Mouse (Mus musculus) adrenal gland, adult 18-20 months (tissue): ENCODE data around the gene Pdzk1ip1. TPM values are rescaled to one million over a fixed set of nuclear protein-coding genes. Genes with fewer than 3 reads are reported as not detected.

Experiments used
- DNase-seq, 2 experiments: peaks; one replicate each; pipeline ENCODE4 v3.0.0; 2021 to 2022; ENCODE audit warnings: low spot score in 2 of 2
- total RNA-seq, 2 experiments: library from RNA; stranded (reverse); gene quantifications; 1 replicate in 1 of 2; 2 replicates in 1 of 2; pipeline ENCODE4 v1.2.3; 2021

The Pdzk1ip1 gene
- total RNA-seq, 2 experiments from 2014 or later, result 0.99 to 1.0 TPM

DNA sequence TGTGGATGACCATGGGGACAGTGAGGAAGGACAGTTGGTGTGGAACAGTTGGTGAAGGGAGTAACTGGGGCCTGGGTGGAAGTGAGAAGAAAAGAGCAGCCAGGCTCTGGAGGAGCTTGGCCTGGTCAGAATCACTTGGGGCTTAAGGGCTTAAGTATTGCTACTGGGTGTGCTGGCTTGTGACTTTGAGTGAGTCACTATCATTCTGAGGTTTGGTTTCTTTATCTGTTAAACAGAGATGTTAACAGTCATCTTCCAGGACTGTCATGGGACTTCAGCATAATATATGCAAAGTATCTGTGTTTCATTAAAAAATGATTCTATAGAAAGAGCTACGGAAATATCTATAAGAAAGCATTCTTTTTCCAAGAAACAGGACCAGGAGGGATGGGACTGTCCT lies 13.7 kb upstream of the Pdzk1ip1 start:
- DNase-seq, result no peak

DNA sequence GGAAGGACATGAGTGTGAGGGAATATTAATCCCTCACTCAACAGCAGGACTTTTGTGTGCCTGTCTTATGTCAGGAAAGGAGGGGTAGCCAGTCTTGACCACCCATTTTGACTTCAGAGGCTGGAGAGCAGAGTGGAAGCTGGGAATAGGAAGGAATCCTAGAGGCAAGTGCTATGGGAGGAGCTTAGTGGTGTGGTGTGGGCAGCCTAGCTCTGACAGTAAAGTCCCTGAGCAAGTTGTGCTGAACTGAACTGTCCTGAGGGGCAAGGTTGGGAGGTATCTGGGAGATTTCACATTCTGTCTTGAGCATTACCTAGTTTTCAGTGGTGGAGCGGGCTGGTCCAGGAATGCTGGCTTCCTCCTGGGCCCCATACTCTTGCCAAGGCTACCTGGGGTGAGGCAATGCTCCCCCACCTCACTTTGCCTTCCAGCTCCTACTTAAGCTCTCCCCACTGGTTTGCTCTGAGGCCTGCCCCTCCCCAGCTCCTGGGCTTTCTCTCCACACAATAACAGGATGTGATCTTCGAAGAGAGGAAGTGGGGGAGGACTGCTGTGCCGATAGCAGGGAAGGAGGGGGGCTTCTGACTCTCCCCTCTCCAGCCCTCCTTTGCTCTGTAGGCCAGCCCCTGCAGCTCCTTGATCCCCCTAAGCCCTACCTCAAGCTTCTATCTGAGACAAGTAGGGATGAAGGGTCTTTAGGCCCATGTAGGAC lies 13.1 kb upstream of the Pdzk1ip1 start:
- DNase-seq, result no peak

DNA sequence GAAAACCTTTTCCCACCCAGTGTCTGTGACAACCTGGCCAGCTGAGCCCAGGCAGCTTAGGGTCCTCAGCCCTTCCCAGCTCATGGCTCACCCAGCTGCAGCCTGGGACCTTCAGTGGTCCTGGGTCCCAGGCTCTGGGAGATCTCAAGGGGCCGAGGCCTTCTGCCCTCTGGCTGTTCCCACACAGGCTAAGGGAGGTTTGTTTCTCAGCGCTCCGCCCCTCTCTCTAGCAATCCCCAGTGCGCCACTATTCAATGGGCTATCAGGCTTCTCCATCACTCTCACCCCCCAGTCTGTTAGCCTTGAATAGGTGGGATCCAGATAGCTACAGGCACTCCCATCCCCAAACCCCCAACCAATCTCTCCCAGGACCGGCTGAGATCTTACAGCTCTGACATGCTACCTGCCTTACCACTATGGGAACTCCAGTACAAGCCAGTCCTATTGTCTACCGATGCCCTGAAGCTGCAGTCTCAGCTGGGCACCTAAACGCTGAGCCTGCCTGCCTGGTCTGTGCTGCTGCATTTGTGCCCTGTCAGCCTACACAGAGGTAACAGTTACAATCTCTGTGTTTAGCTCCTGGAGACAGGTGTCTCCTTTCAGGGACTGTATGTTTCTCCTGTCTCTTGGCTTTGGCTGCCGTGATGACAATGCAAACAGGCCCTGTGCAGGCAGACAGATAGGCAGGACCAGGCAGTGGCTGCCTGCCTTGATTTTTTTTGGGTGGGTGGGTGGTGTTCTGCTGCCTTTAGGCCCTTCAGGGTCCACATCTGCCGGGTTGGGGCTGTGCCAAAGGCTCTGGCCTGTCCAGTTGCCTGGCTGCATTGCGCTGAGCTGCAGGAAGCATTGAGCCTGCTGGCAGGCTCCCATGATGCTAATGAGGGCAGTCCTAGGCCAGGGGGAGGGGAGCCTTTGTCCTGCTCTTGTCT lies 9.4 kb upstream of the Pdzk1ip1 start:
- no peak for DNase-seq

- no peak for DNase-seq
Observed at GRCm38 (mm10) chr4:115079821-115080349, 8.6 kb upstream of the Pdzk1ip1 start.

- DNase-seq, result no peak
Observed at GRCm38 (mm10) chr4:115083031-115083430, 5.5 kb upstream of the Pdzk1ip1 start.

DNA sequence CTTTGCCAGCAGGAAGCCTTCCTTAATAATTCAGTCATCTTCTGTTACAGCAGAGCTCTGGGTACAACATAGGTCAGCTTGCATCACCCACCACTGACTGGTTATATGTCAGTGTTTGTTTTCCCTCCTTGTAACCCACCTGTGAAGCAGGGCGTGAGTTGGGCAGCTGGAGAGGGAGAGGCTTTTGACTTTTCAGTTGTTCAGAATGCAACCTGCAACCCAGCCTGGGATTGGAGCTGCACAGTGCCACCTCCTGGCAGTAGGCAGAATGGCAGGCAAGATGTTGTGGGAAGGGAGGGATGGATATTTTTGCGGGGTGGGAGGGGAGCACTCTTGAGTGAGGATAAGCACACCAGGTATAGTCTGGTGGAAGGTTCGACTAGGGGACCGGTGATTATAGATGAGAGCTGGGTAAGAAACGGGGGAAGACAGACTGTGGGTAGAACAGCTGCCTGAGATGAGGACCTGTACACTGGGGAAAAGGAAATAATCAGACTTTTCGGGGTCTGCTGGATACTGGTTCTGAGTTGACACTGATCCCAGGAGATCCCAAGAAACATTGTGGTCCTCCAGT lies 2.9 kb upstream of the Pdzk1ip1 start:
- peak; percentile 53 to 61 for DNase-seq

- no peak for DNase-seq
Observed at GRCm38 (mm10) chr4:115086257-115086656, 2.3 kb upstream of the Pdzk1ip1 start.

DNA sequence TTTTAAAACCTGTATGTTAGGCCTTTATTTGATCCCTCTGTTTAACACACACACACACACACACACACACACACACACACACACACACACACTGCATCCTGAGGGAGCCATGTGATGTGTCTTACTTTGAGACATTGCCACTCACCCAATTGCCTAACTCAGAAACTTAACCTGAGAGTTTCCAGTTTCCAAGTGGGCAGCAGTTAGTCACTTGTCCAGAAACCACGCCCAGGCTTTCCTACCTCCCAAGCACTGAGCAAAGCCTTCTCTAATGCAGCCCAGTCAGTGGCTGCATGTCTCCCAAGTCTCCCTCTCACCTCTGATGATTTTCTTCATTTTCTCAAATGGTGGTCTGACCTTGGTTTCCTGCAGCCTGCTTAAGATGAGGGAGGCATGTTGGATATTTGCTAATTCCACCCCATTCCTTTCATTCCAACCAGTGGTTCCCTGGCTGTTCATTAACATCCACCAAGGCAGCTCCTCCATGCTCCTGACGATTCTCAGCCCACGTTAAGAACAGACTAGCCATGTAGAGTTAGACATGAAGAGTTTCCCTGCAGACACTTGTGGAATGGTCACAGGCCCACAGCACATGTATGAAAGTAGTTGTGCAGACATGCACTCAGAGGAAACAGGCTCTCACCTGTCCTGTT lies 1.6 kb upstream of the Pdzk1ip1 start:
- no peak for DNase-seq

DNA sequence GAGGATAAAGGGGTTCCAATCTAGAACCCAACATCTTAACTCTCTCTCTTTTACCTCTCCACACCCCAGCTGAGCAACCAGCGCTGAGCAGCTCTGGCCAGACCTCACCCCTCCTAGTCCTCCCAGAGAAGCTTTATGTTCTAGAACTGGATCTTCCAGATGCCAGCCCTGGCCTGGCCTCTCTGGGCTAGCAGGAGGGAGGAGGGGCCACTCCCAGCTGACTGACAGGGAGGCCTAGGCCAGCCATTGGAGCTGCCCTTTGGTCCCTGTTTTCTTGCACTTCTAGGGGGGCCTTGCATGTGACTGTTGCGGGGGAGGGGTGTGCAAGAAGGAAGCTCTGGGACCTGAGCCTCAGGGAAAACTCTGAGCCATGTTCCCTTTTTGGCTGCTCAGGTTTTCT lies 2.1 kb downstream of the Pdzk1ip1 start:
- DNase-seq, result no peak

DNA sequence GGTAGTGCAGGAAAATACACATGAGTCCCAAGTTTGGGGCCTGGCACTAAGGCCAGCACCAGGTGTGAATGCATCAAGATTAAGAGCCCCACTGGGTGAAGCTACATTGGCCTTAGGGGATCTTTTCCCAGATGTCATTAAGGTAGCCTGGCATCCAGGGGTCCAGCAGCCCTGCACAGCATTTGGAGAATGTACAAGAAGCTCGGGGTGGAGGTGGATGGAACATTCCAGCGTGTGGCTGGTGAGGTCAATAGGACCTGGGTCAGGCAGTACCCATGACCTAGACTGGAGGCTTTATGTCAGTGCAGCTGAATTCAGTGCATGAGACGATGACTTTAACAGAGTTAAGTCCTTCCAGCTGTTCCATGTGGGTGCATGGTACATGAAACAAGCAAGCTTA lies 3.3 kb downstream of the Pdzk1ip1 start:
- no peak for DNase-seq

DNA sequence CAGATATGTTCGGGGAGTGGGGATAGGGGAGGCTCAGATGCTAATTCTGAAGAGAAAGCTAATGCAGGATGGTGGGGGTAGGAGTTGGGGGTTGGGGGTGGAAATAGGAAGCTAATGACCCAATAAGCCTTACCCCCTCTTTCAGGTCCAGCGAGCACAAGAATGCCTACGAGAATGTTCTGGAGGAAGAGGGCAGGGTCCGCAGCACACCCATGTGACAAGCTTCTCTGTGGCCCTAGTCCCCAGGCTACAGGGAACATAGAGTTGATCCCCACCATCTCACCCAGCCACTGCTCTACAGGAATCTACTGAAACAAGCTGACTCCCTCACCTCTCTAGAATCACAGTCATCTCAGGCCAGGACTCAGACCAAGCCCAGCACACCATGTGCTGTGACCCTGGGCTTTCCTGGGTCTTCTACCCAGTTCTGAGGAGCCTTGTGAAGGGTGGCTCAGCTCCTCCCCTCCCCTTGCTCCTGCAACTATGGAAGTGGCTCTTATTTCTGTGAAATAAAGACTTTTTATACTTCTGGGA lies 4.9 kb downstream of the Pdzk1ip1 start:
- DNase-seq, result no peak

DNA sequence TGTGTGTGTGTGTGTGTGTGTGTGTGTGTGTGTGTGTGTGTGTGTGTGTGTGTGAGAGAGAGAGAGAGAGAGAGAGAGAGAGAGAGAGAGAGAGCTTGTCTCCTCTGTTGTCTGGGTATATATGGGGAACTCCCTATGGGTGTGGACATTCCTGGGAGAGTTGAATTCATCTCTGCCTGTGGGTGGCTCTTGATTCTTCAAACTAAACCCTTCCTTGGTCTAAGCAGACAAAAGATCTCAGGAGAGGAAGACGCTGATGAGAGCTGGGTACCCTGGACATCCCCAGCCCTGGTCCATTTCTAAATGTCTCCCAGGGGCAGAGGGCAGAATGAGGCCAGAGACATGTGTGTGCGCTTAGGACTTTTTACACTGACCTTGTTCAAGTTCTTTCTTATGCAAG lies 5.5 kb downstream of the Pdzk1ip1 start:
- DNase-seq, result no peak

DNA sequence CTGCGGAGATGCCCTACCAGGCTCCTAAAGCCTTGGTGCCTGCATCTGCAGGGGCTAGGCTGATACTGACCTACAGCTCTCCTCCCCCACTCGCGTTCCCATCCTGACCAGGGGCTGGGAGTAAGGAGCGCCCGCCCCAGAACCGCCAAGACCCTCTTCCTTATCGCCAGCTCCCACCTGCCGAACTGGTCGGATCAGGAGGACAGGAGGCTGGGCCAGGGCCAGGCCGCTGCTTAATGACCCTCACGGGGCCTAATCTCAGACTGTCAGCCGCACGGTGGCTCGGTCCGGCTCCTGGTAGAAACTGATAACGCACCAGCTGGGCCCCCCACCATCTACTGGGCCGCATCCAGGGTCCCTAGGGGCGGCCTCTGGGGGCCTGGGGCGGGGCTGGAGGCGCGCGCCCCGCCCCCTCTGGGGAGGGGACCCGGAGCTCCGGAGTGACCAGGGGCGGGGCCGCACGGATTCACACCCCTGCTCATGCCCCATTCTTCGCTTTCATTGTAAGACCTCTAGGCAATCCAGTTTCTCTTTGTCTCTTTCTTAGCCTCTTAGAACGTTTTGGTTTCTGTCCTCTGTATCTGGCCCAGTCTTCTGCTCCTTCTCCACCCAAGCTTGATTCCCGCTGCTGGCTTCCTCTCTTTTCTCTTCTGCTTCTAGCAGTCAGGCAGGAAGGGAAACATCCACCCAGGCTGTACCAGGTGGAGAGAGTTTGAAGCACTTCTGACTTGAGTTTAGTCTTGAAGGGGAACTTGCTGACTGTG lies 7.3 kb downstream of the Pdzk1ip1 start:
- peak; percentile 25 to 28 for DNase-seq

GRCm38 (mm10) chr4:115096435-115097145 lies 8.1 kb downstream of the Pdzk1ip1 start:
- no peak for DNase-seq

DNA sequence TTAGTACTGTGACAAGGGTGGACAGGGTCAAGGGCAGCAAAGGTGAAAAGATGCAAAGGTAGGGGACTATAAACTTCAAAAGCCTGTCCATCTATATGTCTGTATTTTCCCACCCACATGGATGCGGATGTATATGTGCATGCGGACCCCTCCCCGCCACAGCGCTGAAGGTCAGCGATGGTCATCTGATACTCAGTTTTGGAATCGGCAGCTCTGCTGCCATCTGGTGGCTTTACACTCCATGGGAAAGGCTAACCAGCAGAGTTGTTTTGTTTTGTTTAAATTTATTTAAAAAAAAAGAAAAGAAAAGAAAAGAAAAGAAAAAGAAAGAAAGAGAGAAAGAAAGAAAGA lies 8.6 kb downstream of the Pdzk1ip1 start:
- no peak for DNase-seq

GRCm38 (mm10) chr4:115101682-115102081 lies 13.2 kb downstream of the Pdzk1ip1 start:
- DNase-seq, result peak; percentile 36 to 47

DNA sequence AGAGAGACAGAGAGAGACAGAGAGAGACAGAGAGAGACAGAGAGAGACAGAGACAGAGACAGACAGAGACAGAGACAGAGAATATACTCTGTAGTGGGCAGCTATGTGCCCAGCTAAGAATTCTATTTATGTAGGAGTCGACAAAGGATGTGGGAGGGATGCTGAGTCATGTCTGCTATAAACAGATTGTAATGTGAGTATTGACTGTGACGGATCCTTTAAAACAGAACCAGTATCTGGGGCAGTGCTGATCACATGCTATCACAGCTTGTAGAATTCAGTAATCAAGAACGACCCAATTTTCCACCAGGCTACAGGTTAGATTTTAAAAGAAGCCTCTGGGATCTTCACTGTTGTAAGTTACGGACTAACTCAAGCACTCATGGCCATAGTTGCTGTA lies 15.0 kb downstream of the Pdzk1ip1 start:
- no peak for DNase-seq

DNA sequence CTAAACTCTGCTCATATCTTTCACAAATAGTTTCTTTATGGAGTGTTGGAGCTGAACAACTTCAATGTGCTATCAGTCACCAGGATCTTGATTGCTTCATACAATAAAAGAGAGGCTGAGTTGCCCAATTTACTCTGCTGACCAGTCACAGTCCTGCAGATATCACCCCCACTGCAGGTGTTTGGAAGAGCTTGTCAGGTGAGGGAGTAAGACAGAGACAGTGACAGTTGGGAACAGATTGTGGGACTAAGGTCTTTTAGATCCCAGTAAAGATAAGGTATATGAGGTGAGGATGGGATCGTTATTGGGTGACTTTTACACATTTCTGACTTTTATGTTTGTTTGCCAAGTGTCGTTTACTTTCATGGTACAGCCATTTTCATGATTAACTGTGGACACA lies 22.7 kb downstream of the Pdzk1ip1 start:
- no peak for DNase-seq

DNA sequence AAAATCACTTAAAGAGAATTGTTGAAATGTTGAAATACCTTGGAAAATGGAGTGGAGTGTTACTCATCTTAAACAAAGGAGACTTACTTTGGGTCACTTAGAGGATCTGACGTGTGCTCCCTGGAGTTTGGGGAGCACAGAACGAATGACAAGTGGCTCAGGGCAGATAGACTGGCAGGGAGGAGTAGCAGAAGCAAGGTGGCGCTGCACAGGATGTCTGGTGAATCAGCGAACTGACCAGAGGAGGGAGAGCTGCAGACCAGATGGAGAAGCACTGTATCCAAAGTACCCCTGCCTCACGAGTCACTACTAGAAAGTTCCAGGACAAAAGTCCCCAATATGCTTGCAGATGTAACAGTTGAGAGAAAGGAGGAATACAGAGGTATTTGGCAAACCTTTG lies 24.8 kb downstream of the Pdzk1ip1 start:
- no peak for DNase-seq

DNA sequence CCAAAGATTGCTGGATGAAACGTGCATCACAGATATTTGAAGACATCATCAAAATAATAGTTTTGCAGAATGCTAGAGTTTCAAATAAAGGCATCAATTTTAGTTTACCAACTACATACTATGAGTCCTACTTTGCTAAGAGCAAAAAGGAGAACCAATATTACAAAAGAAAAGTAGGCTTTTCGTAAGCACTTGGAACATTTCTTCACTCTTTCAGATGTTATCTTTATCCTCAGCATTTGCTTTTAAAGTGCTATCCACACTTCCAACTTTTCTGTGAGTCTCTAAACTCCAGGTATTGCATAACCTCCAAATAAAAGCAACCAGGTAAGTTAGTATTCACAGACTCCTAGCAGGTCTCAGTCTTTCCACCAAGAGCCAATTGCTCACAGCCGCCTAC lies 31.1 kb downstream of the Pdzk1ip1 start:
- DNase-seq, result no peak
